Mouse (Mus musculus) layer of hippocampus, adult 2 months (tissue): ENCODE measurements around the gene Armh2. TPM values are rescaled to one million over a fixed set of nuclear protein-coding genes. Genes with fewer than 3 reads are reported as not detected.
A peak's percentile ranks its signal among the peaks of the same experiment; 100 is the strongest.
"Not testable (repeated sequence)": the region's sequence is repeated elsewhere in the genome, so short reads cannot be mapped to it uniquely, and the experiment has no call there.

Source experiments
- DNase-seq, 2 experiments: peaks; one replicate each; pipeline ENCODE4 v3.0.0; 2022; ENCODE audit warnings: low spot score in 2 of 2
- H3K27ac ChIP-seq: fragments of 200-600 bp; 2 replicates; pipeline ENCODE4 v1.8.1; 2022
- H3K4me3 ChIP-seq: fragments of 200-600 bp; 2 replicates; pipeline ENCODE4 v1.8.1; 2022; ENCODE audit warnings: mild to moderate bottlenecking
- CTCF ChIP-seq: fragments of 200-600 bp; conservative IDR thresholded peaks from 2 replicates; pipeline ENCODE4 v1.8.1; 2022; ENCODE audit warnings: antibody characterized with exemption, mild to moderate bottlenecking, moderate library complexity
- total RNA-seq, 2 experiments: library from RNA; stranded (reverse); gene quantifications; 2 replicates each; pipeline ENCODE4 v1.2.3; 2021

Armh2 gene
- total RNA-seq, 2 experiments from 2014 or later: not detected

DNA sequence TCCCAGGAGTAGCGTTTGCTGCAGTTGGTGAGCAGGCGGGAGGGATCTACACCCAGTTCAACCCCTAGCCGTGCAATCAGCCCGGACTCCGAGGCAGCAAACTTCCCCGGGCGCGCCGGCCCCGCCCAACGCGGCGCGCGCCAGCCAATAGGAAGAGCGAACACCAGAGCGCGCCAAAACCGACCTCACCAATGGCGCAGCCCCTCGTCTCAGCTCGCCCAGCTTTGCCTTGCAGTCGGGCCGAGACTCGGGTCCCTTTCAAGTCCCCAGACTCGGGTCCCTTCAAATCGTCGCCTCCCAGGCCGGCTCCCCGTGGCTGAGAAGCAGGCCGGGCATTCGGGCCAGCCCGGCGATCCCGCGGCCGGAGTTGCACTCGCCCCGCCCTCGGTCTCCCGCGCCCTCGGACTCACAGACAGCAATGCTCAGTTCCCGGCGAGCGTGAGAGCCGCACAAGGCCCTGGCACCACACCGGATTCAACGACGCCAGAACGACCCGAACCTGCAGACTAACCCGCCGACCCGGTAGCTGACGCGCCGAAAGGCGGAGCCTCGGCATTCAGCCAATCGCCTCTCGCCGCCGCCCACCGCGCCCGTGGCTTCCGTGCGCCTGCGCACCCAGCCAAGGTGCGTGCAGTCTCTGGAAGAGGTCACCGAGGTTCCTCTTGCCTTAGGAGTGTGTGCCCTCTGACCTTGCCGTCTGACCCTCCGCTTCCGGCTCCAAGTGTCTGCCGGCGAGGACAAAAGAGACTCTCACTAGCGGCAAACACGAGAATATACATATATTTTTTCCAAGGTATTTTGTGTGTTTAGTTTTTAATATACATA is 20.6 kb downstream of the Armh2 start, which contains the start of gene Gmnn:
Gene Gmnn (minus strand): TSS at position 521 of the 825 bp plus-strand sequence.
- TF ChIP-seq CTCF: 0 out of 2 replicates have a peak, but pooled peaks have one; percentile 5
- peak within 1 kb of the TSS; percentile 95 for H3K4me3 ChIP-seq
- H3K27ac ChIP-seq: peak within 1 kb of the TSS; percentile 52; the same call in 1 of the 2 replicates
- DNase-seq: peak; percentile 67 to 77

DNA sequence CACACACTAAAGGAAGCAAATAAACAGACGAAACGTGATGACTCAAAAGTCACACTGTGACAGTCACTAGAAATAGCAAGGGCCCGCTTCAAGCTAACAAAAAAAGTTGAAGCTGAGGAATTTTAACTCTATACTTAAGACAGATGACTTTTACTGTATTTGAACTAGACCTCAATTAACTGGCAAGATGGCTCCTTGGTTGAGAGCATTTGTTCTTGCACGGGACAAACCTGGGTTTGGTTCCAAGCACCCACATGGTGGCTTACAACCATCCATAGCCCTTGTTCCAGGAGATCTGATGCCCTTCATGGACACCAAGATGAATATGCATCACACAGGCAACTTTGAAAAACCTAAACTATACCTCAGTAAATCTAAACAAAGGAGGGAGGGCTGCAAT is 21.2 kb downstream of the Armh2 start:
- DNase-seq: no peak
- no peak for TF ChIP-seq CTCF
- H3K27ac ChIP-seq: no peak overlapping the region; the same call in 1 of the 2 replicates
- H3K4me3 ChIP-seq: peak overlapping the region; percentile 95

DNA sequence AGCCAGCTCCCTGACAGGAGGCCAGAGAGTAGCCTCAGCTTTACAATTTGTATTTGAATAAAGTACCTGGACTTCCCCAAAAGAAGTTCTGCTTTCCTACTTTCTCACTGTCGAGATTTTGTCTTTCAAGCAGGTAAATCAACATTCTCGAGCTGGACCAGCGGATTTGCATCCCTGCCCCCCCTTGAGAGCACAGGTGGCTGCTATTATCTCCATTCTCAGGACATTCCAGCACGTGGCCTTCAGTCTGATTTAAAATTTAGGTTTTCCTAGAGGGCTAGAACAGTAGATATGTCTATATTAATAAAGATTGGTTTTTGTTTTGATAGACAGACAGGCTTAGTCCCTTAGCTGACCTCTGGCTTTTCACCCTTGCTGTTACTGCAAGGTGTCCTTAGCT is 26.8 kb downstream of the Armh2 start:
- not testable (repeated sequence) for DNase-seq, H3K4me3 ChIP-seq, H3K27ac ChIP-seq

DNA sequence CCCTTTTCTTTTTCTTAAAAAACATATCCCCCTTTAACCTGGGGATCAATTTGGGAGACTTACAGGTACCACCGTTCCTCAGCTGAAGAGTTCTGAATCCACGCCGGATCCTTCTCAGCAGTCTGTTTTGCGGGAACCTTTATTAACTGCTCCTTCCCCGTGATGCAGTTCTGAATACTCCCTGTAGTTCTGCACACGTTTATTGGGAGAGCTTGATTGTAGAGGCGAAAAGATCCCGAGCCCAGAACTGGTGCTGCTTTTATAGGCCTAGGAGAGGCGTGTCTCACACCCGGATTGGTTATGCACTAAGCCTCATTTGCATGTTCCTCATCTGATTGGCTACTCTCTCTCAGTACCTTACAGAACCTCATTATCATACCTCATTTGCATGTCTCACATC is 30.4 kb downstream of the Armh2 start:
- not testable (repeated sequence) for H3K27ac ChIP-seq, DNase-seq, H3K4me3 ChIP-seq

DNA sequence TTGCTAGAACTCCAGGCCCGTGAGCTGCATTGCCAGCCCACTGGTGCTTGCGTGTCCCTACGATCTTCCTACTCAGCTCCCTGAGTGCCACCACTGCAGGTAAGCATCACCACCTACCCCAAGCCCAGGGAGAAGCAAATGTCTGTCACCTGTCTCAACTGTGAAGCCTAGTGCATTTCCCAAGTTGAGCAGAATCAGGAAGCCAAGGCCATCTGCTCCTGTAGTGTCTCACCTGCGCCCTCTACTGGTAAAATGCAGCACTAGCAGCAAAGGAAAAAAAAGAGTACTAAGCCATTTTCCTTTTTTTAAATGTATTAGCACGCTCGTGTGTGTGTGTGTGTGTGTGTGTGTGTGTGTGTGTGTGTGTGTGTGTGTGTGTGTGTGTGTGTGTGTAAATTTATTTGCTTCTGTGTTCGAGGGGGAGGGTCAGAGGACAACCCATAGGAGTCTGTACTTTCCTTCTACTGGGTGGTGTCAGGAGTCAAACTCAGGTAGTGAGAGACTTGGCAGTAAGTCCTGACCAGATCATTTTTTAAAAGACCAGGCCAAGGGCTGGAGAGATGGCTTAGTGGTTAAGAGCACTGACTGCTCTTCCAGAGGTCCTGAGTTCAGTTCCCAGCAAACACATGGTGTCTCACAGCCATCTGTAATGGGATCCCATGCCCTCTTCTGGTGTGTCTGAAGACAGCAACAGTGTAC is 35.3 kb downstream of the Armh2 start:
- peak; percentile 25 to 59 for DNase-seq
- peak; percentile 78 for TF ChIP-seq CTCF
- Histone ChIP-seq H3K4me3 (no peak overlapping the region), H3K27ac (no peak overlapping the region)

DNA sequence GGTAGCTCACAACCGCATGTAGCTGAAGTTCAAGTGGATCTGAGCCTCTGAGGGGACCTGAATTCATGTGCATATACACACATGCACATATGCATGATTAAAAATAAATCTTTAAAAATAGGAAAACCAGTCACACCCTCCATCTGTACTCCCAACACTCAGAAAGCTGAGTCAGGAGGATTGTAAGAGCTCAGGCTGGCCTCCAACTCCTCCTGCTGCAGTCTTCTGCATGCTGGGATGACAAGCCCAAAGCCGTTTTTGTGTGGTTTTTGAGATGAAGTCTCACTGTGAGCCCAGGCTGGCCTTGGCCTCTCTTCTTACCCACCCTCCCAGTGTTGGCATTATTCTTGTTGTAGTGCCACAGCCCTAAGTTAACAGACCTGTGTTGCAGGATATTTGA is 37.0 kb downstream of the Armh2 start:
- Histone ChIP-seq H3K4me3 (no peak overlapping the region), H3K27ac (no peak overlapping the region)
- DNase-seq: no peak
- TF ChIP-seq CTCF: no peak

DNA sequence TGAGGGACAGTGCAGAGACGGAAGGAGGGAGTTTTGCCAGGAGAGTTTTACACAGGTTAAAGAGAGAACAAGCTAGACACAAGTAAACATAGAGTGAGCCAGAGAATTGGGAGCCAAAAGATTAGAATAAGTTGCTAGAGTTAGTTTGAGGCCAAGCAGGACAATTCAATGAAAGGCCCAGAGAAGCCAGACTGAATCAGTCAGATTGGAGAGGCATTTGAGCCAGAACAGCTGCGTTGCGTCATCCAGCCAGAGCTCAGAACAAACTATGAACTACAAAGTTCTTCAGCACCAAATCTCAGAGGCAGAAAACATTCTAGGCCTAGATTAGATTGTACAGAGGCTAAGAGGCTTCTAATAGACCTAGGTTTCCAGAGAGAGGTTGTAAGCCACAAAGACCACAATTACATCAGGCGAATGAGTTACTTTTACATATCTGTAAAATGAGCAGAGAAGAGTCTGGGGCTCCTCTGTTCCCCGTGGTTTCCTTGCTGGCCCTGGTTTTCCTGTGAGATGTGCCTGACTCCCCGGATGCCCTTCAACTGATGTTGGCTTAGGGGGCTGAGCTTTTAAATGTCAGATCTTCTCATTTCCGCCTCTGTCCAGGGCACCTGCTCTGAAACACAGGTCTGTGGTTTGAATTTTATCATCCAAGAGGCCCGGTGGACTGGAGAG is 37.8 kb downstream of the Armh2 start:
- H3K27ac ChIP-seq: no peak overlapping the region
- H3K4me3 ChIP-seq: no peak overlapping the region
- DNase-seq: no peak
- TF ChIP-seq CTCF: no peak

DNA sequence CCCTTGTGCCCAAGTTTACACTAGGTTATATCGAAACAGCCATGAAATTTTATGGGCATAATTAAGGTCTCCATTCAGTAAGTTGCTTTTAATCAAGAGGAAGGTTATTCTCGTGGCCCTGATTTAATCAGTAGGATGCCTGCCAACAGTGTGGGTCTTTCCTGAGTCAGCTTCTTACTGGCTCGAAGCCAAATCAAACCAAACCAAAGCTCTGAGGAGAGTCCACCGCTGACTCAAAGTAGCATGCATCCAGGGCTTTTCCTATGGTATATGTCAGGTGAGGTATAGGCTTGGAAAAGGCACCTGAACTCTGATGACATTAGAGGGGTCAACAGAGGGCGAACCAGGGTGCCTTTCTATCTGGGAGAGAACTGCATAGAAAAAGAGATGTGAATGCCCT is 40.9 kb downstream of the Armh2 start:
- DNase-seq: no peak
- no peak overlapping the region for H3K4me3 ChIP-seq
- no peak for TF ChIP-seq CTCF
- H3K27ac ChIP-seq: no peak overlapping the region

DNA sequence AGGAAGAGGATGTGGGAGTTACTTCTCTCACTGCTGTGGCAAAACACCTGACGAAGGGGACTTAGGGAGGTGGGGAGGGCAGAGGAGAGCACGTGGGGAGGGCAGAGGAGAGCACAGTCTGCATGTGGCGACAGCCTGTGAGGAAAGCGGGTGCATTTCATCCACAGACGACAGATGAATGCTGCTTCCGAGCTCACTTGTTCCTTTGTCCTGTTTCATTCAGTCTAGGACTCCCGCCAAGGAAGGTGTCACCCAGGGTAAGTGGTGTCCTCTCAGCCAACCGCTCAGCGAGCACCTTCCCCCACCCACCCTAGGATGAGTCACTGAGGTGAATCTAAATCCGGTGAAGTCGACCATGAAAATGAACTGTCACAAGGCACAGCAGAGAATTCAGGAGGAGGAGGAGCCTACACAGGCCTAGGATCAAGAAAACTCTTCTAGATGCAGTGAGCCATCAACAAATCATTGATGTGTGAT is 45.0 kb downstream of the Armh2 start:
- Histone ChIP-seq H3K27ac (no peak overlapping the region), H3K4me3 (no peak overlapping the region)
- TF ChIP-seq CTCF: no peak
- DNase-seq: no peak

DNA sequence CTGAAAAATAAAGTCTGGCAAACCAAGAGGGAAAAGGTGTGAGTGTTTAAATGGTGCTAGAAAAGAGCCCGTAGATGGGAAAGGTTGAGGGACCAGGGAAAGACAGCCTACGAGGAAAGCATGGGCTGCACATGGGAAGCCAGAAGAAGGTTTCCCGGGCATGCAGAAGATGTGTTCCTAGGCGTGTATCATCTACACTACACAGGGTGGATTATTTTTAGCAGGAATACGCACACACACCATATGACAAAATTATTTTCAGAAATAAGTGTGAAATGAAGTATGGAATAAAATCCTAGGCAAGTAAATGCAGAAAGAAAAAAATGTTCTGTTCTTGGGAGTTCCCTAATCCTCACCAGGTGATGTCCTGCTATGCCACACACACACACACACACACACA is 46.4 kb downstream of the Armh2 start:
- DNase-seq: no peak
- no peak overlapping the region for H3K27ac ChIP-seq
- H3K4me3 ChIP-seq: no peak overlapping the region
- TF ChIP-seq CTCF: no peak

DNA sequence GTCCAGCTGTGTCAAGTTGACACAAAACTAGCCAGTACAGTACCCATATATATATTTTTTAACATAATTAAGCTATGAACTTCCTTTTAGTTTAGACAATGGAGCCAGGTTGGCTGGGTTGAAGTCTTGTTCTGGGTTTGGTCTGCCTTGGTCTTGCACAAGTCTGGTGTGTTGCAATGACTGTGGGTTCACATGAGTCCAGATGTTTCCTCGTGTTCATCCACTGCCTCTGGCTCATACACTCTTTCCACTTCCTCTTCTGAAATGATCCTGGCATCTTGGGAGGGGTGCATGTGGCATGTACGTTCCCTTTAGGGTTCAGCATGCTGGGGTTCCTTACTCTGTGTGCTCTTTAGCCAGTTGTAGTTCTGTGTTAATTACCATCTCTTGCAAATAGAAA is 50.3 kb downstream of the Armh2 start:
- H3K27ac ChIP-seq: no peak overlapping the region
- H3K4me3 ChIP-seq: no peak overlapping the region
- TF ChIP-seq CTCF: no peak
- no peak for DNase-seq

DNA sequence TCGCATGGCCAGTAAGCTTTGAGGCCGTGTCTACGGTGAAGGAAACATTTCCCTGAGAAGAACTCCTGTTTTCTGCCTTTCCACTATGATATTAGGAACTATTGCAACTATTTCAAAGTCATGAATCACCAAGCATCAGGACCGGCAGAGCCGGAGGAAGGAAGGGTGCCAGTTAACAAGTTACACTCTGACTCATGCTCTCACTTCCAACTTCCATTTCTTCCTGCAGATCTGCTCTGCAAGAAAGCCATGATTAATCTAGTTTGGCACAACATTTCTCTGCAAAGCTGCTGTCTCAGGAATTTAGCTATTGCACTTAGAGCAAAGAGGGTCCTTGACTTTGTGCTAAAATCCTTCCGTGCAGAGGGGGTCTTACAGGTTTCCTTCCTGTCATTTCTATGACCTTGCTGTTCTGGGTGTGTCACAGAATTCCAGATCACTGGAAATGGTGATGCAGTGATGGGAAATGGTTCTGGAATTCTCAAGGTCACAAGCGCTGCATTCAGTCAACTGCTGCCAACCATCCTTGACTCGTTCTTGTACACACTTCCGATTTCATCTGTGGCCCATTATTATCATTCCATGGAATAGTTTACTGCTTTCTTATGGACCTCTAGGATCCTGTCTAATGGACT is 51.5 kb downstream of the Armh2 start:
- DNase-seq: no peak
- Histone ChIP-seq H3K27ac (no peak overlapping the region), H3K4me3 (no peak overlapping the region)
- TF ChIP-seq CTCF: no peak

Other genes starting within 250 kb of the Armh2 start
- gene Ripor2, start 159.0 kb upstream of the Armh2 start, total RNA-seq: 10 to 100 TPM; 72.0 to 77.6 TPM
- gene Gmnn, start 20.7 kb downstream of the Armh2 start, total RNA-seq: 1 to 10 TPM; 2.3 to 2.9 TPM
- 100 to 1,000 TPM; 161 to 169 TPM for gene BC005537, start 60.4 kb downstream of the Armh2 start, total RNA-seq
- gene Acot13, start 90.3 kb downstream of the Armh2 start, total RNA-seq: 100 to 1,000 TPM; 103 TPM
- gene Tdp2, start 90.4 kb downstream of the Armh2 start, total RNA-seq: 10 to 100 TPM; 22.0 to 22.7 TPM
- gene D130043K22Rik, start 103.9 kb downstream of the Armh2 start, total RNA-seq: 10 to 100 TPM; 27.0 to 27.6 TPM
- 10 to 100 TPM; 63.0 to 64.3 TPM for gene Aldh5a1, start 196.4 kb downstream of the Armh2 start, total RNA-seq
- gene Gpld1, start 201.9 kb downstream of the Armh2 start, total RNA-seq: 10 to 100 TPM; 19.4 to 21.7 TPM